Mouse (Mus musculus): ENCODE data around the gene Il6ra. TPM values are rescaled to one million over a fixed set of nuclear protein-coding genes. Genes with fewer than 3 reads are reported as not detected.

The Il6ra gene
- 186 TPM for total RNA-seq (2023)

GRCm38 (mm10) chr3:89912543-89913391 is at the start of gene Il6ra:
Gene Il6ra, minus strand, starts transcription at chr3:89913196.

DNA sequence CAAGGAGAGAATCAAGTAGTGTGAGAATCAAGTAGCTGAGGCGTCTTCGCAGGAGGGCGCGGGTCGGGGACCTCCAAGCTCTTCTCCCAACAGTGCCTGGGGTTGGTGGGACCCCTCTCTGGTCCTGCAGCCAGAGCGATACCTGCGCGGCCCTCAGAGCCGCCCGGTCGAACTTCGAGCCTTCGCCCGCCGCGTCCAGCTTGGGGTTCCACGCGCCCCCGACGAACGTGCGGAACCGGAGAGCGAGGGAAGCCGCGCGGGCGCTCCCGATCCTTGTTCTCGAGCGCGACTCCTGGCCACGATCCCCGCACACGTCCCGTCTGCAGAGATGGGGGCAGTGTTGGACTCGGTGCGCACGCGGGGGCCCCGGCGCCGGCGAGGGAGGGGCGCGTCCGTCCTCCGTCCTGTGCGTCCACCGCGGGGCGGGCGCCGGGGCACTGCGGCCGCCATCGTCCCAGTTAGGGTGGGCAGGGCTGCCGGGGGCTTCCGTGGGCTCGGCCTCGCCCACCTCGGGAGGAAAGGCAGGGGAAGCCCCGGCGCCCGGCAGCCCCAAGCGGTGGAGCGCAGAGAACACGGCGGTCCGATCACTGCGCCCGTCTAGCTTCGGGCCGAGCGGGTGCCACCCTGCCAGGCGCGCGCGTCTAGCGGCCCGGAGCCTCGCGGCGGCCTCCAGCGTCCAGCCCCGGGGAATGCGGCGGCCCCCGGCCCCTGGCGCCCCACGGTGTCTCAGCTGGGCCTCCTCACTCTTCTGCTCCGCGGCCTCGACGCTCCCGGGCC is 82.0 kb downstream of the Il6ra start, which contains the start of gene She:
She (plus strand) TSS at position 556 of the 777 bp plus-strand sequence.

Other genes with a start within 250 kb of the Il6ra start
- 152 TPM for gene Adar, start 198.2 kb downstream of the Il6ra start, total RNA-seq (2023)
- gene Chrnb2, start 148.6 kb downstream of the Il6ra start, total RNA-seq (2023), result 2.7 TPM
- 84.0 TPM for gene Ube2q1, start 139.6 kb downstream of the Il6ra start, total RNA-seq (2023)
- 1.8 TPM for gene She, start 81.8 kb downstream of the Il6ra start, total RNA-seq (2023)
- 140 TPM for gene Atp8b2, start 50.3 kb upstream of the Il6ra start, total RNA-seq (2023)
- gene Hax1, start 85.6 kb upstream of the Il6ra start, total RNA-seq (2023), result 58.9 TPM
- gene 4933434E20Rik, start 138.4 kb upstream of the Il6ra start, total RNA-seq (2023), result 96.2 TPM
- 246 TPM for gene Ubap2l, start 139.4 kb upstream of the Il6ra start, total RNA-seq (2023)
- 627 TPM for gene Tpm3, start 159.5 kb upstream of the Il6ra start, total RNA-seq (2023)
- 0.95 TPM for gene Nup210l, start 190.9 kb upstream of the Il6ra start, total RNA-seq (2023)

All from CD4-positive naive resting alpha-beta T cell, adult 57 days (primary cell).